Mouse (Mus musculus): Measurements from ENCODE around the gene Gabrg2. TPM values are rescaled to one million over a fixed set of nuclear protein-coding genes. Genes with fewer than 3 reads are reported as not detected.

The Gabrg2 gene
- under 1 TPM in 1 of 3 experiments, not detected in 2; 0.15 TPM for polyA plus RNA-seq (2017; shearing (Covaris generic))

DNA sequence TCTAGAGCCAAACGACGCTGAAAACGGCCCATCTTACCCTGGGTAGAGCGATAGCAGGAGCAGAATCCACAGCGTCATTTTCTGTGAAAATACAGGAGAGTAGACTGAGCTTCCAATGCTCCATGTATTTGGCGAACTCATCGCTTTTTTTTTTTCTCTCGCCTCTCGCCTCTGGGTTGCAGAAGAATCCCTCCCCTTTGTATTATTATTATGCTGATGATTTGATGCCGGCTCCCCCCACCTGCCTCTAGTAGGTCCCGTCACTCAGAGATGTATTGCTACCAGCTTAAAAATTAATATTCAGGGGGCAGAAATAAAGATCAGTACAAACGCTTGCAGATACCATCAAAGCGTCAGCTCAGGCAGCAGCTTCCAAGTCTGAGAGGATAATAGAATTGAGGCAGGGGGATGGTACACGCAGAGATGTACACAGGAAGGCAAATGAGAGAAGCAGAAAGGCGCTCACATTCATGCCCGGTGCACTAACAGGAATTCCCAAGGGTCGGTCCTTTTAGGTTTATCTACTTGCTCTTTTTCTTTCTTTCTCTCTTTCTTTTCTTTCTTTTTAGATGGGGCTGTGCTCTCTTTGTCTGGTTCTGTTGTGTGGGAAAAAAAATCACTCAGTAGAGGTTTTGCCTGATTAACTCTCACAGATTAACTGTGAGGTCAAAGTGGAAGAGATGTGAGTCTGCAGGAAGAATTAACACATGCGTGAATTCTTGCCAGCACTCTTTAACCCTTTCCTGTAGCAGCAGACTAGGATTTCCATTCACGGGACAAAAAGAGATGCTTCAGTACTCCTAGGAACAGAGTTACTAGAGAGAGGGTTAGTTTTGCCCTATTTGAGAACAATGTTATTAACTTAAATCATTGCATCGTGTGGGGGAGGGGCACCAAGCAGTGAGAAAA is at the start of gene Gabrg2:
Gabrg2 (minus strand) TSS at position 668 of the 909 bp plus-strand sequence.
- no peak for ATAC-seq

DNA sequence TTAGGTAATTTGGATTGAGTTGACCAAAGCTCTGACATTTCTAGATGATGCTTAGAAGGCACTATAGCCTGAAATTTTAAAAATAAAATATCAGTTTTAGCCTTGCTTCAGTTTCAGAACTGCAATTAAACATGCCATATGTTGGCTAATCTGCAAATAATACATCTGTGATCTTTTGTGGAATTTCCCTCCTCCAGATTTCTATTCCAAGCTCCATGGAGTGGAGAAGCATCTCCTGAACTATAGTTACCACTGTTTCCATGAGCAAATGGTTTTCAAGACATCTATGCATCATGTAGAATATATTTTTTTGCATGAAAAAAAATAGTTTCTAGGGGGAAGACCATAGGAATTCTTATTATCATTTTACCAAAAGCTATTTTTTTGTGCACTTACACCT is 47.5 kb upstream of the Gabrg2 start:
- no peak for ATAC-seq

DNA sequence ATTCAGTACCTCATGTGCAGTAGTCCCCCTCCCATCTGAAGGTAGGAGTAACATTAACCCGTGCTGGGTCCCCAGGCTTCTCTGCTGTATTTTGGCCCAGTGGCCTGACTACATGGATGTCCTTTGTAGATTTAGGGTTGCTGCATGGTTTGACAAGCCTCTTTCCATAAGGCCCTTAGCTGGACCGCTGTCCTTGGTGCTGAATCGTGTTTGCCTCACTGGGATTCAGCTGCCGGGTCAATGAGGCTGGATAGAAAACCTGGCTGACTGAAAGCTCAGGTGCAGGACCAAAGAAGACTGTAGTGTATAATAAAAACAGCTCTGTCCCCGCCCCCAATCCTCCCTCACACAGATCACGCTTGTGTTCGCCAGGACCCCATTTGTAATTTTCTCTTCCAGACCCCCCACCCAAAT is 1.2 kb downstream of the Gabrg2 start:
- ATAC-seq: no peak

DNA sequence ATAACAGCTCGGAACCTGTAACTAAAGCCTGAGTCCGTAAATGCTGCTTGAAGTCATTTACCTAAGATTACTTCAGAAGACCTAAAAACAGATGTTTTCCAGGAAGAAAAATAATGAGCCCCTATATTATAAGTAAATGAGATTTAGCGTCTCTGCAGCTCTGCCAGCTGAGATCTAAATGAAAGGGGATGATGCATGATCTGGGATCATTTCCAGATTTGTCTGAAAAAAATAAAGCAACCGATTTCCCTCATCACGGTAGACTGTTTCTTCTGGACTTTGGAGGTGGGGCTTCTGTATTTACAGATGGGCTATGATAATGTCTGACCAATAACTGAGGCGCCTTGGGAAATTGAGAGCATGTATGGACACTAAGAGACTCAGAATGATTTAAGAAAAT is 20.5 kb downstream of the Gabrg2 start:
- ATAC-seq: no peak

DNA sequence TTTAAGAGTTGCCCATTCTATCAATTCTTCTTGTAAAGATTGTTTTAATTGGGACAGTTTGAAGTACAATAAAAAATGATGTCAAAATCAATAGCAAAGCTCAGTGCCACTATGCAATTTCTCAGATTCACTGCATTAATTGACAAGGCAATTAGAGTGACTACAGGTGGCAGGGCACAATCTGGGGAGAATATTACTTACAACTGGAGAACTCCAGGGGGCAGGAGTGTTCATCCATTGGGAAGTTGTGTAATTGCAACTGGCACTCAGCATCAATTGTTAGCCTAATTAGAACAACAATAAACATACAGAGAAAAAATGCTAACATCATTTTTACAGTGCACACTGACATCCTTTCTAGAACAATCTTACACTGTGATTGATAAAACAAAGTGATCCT is 32.1 kb downstream of the Gabrg2 start:
- no peak for ATAC-seq

DNA sequence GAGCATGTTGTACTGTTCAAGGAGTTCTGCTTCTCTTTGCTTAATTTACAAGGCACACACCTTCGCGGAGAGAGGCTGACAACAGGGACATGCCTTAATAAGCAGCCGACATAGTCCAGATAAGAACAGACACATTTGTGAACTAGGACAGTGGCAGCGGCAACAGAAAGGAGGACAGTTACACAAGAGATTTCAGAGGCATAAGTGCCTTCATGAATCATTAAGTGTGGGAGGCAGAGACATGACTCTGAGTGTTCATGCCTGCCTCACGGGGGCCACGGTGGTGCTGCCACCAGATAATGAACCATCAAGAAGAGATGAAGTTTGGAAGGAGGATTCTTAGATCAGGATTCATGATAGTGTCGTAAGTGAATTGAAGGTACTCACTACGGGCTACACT is 38.0 kb downstream of the Gabrg2 start:
- no peak for ATAC-seq

DNA sequence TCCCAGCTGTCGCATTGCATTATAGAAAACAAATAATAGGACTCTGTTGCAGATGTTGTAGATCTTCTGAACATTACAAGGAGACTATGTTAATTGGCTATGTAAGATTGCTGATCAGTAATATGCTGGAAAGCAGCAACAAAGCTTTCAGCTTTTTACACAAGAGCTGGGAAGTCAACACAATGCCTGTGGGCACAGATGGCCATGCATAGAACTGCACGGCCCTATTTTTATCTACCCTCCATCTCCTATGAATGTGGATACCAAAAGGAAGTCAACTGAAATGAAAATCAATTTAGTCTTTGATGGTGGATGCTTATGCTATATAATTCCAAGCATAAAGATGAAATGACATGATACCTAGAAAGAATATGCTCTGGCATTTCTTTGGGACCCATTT is 47.1 kb downstream of the Gabrg2 start:
- ATAC-seq: no peak

DNA sequence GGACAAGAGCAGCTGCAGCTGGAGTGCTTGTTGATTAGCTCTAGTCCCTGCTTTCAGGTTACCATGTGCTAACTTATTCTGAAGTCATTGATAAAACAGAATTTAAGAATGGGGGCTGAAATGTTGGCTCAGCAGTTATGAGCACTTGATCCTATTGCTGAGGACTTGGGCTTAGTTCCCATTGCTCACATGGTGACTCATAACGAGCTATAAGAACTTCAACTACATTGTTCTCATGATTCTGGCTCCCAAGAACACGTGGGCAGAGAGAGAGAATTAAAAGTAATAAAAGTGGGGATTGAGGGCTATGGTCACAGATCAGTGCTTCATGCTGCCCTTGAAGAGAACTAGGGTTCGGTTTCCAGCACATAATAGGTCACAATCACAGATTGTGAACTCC is 48.8 kb downstream of the Gabrg2 start:
- no peak for ATAC-seq

DNA sequence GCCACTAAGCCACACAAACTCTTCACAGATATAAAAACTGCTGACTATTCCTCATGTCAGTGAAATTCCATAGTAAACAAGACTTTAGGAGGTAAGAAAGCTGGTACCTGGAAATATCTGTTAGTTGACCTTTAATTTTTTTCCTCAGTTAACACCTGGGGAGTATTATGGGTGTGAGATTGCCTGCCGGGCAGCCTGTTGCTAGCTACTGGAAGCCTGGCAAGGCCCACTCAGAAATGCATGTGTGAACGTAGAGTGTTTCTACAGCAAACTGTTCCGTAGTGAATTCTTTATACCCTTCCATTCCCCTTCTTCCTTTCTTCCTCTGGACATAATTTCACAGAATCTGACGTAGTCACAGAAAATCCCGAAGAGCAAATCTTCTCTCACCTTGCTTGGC is 55.2 kb downstream of the Gabrg2 start:
- ATAC-seq: no peak

DNA sequence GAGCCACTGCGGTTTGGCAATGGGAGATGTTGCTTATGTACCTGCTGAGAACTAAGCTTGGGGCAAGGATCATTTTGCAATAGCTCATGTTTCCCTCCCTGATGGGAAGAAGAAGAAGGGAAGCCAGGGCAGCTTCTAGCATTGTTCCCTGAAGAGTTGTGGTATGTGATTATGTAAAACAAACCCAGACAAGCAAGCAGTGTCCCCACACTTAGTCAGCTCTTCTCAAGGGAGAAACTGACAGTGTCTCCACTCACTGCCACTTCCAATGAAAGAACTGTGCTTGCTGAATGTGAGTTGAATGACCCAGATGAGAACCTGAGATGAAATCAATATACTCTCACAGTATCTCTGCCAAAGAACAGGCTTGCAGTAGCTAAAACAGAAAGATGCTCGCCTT is 62.7 kb downstream of the Gabrg2 start:
- no peak for ATAC-seq

DNA sequence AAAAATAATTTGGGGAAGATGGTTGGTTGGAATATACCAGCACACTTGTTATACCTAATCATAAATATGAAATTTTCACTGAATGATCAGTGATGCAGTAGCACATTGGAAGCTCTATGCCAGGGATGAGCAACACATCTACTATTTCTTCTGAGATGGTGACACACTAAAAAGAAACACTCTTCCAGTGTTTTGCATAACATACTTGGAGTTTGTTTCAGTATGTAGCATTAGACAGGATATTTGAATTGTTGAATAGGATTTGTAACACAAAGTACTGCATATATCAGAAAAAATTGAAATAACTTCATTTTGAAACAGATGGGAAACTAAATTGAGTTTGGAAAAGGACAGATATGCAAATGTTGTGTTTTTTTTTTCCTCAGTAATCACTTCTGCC is 81.8 kb downstream of the Gabrg2 start:
- ATAC-seq: no peak

DNA sequence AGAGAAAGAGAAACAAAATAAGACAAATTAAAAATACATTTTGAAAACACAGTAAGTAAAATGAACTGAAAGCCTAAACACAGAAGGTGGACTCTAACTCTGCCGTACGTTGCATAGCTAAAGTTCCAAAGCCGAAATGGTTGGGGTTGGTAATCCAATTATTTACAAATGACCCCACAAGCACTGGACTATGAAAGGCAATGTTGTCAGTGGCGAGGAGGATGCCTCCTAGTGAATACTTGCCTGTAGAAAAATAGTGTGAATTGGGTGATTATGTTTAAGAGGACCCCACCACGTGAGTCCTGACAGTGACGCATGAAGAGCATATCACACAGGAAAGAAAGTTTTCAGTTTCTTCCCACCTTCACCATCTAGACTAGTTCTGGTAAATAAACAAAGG is 86.6 kb downstream of the Gabrg2 start:
- ATAC-seq: no peak

DNA sequence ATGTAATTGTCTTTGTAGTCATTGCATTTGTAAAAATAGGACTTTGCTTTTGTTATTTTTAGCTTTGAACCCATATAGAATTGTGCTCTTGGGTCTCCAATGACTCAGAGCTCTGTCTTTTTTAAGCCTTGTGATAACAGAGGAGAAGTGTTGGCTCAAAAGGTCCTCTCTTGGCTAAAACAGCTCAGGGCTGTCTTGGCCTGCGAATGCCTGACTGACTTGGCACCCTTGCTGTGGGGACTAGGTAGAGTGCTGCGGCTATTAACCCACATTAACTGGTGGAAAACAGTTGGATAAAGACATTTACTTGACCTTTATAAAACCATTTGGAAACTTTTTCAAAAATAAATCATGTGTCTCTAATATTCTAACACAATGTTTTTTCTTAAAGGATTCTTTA is 97.0 kb downstream of the Gabrg2 start:
- no peak for ATAC-seq

Other genes starting within 250 kb of the Gabrg2 start
- not detected for gene Gabra1, start 182.1 kb upstream of the Gabrg2 start, polyA plus RNA-seq (2017; shearing (Covaris generic))

All from inflammation-experienced regulatory T-cells, adult 6 months (primary cell).